Mouse (Mus musculus) bone marrow macrophage, adult 2 months (primary cell): ENCODE measurements around the gene Mnt. TPM values are rescaled to one million over a fixed set of nuclear protein-coding genes. Genes with fewer than 3 reads are reported as not detected.

Experiments
- H3K27ac ChIP-seq: 2 replicates; pipeline ENCODE4 v1.5.1; 2012; ENCODE audit warnings: low read depth, low read length; ENCODE audit not compliant: insufficient read depth
- H3K4me1 ChIP-seq: 2 replicates; pipeline ENCODE4 v1.6.1; 2012; ENCODE audit warnings: low read length; ENCODE audit not compliant: control insufficient read depth, insufficient read depth
- H3K4me3 ChIP-seq: 2 replicates; pipeline ENCODE4 v1.5.1; 2012; ENCODE audit warnings: mild to moderate bottlenecking, low read length, moderate library complexity; ENCODE audit not compliant: insufficient read depth
- CTCF ChIP-seq: IDR thresholded peaks from 2 replicates; pipeline ENCODE4 v1.5.1; 2012; ENCODE audit warnings: low read depth, mild to moderate bottlenecking, low read length, moderate library complexity
- POLR2A ChIP-seq: IDR thresholded peaks from 2 replicates; pipeline ENCODE4 v1.6.1; 2012; ENCODE audit warnings: mild to moderate bottlenecking, low read depth, low read length, borderline replicate concordance
- polyA plus RNA-seq: library from polyadenylated mRNA; stranded (reverse); fragments of >200 nt; gene quantifications from 2 replicates; pipeline ENCODE4 v1.2.4, GENCODE M21; 2012; ENCODE audit not compliant: missing spikeins, insufficient read depth, insufficient read length

Gene Mnt
- polyA plus RNA-seq, 1 experiment = 29.9 TPM

GRCm38 (mm10) chr11:74821463-74821862 lies 9.3 kb upstream of the Mnt start:
- no peak for TF ChIP-seq CTCF
- TF ChIP-seq POLR2A = no peak
- Histone ChIP-seq H3K4me3 (no peak overlapping the region), H3K27ac (no peak overlapping the region), H3K4me1 (peaks cover 16% of the 10 kb centered on the region)

GRCm38 (mm10) chr11:74822746-74823440 lies 7.8 kb upstream of the Mnt start:
- H3K4me3 ChIP-seq = no peak overlapping the region
- peaks cover 29% of the 10 kb centered on the region for H3K4me1 ChIP-seq

GRCm38 (mm10) chr11:74826151-74826550 lies 4.6 kb upstream of the Mnt start:
- Histone ChIP-seq H3K4me3 (no peak overlapping the region), H3K4me1 (peaks cover 41% of the 10 kb centered on the region), H3K27ac (peak overlapping the region; percentile 95)
- TF ChIP-seq POLR2A (no peak), CTCF (no peak)

More at GRCm38 (mm10) chr11:74822746-74823440, 7.8 kb upstream of the Mnt start:
- no peak overlapping the region for H3K27ac ChIP-seq
- TF ChIP-seq POLR2A = no peak
- no peak for TF ChIP-seq CTCF

- peaks cover 41% of the 10 kb centered on the region for H3K4me1 ChIP-seq
- no peak overlapping the region for H3K4me3 ChIP-seq
- peak overlapping the region; percentile 95 for H3K27ac ChIP-seq
- TF ChIP-seq CTCF = no peak
- no peak for TF ChIP-seq POLR2A
These were observed 4.0 kb upstream of the Mnt start for GRCm38 (mm10) chr11:74826702-74827101.

GRCm38 (mm10) chr11:74827791-74828403 lies 2.8 kb upstream of the Mnt start:
- Histone ChIP-seq H3K4me1 (peaks cover 41% of the 10 kb centered on the region), H3K4me3 (0 out of 2 replicates have a peak overlapping the region, but pooled peaks have one; percentile 1), H3K27ac (peak overlapping the region; percentile 95)
- TF ChIP-seq CTCF (no peak), POLR2A (no peak)

- Histone ChIP-seq H3K4me3 (no peak overlapping the region; the same call in 1 of the 2 replicates), H3K4me1 (peaks cover 40% of the 10 kb centered on the region), H3K27ac (peak overlapping the region; percentile 95)
- TF ChIP-seq POLR2A (no peak), CTCF (0 out of 2 replicates have a peak, but pooled peaks have one; percentile 16)
These were observed 2.3 kb upstream of the Mnt start for GRCm38 (mm10) chr11:74828404-74828931.

- peaks cover 46% of the 10 kb centered on the region for H3K4me1 ChIP-seq
- peak overlapping the region; percentile 95 for H3K27ac ChIP-seq
- TF ChIP-seq CTCF (no peak), POLR2A (no peak)
- peak overlapping the region; percentile 83 for H3K4me3 ChIP-seq
These were observed 1.7 kb upstream of the Mnt start for GRCm38 (mm10) chr11:74828965-74829550.

- H3K27ac ChIP-seq = peak overlapping the region; percentile 95
- H3K4me3 ChIP-seq = peak overlapping the region; percentile 83
- peaks cover 49% of the 10 kb centered on the region for H3K4me1 ChIP-seq
- TF ChIP-seq CTCF = no peak
- no peak for TF ChIP-seq POLR2A
These were observed 908 bp upstream of the Mnt start for GRCm38 (mm10) chr11:74829812-74830211.

GRCm38 (mm10) chr11:74831191-74831605 lies 478 bp downstream of the Mnt start:
- TF ChIP-seq POLR2A (no peak), CTCF (no peak)
- H3K4me3 ChIP-seq = peak overlapping the region; percentile 83
- peaks cover 54% of the 10 kb centered on the region for H3K4me1 ChIP-seq
- H3K27ac ChIP-seq = peak overlapping the region; percentile 88
